Mouse (Mus musculus): ENCODE data around the gene Zfp74. TPM values are rescaled to one million over a fixed set of nuclear protein-coding genes. Genes with fewer than 3 reads are reported as not detected.

Zfp74 gene
- polyA plus RNA-seq, 1 experiment from 2014 or later = 6.7 TPM

GRCm38 (mm10) chr7:29880916-29881315 is 73.0 kb downstream of the Zfp74 start:
- Histone ChIP-seq H3K9ac (ENCODE audit: low read depth, low read length) (no peak overlapping the region), H3K4me1 (replicated peaks; ENCODE audit: control insufficient read depth, insufficient read depth, low read length) (no peaks in the 10 kb centered on the region), H3K27ac (ENCODE audit: low read depth, low read length) (no peak overlapping the region), H3K36me3 (ENCODE audit: control insufficient read depth, insufficient read depth, low read length) (no peaks in the 10 kb centered on the region; the same call in 1 of the 2 replicates), H3K27me3 (replicated peaks; ENCODE audit: control insufficient read depth, insufficient read depth, low read length) (no peaks in the 10 kb centered on the region), H3K4me3 (ENCODE audit: low read depth, low read length) (no peak overlapping the region), H3K4me2 (no peak overlapping the region), H3K9me3 (ENCODE audit: control insufficient read depth, low read length) (peaks cover 22% of the 10 kb centered on the region)
- DNase-seq (ENCODE audit: low spot score) (no peak), ATAC-seq (replicated peaks; ENCODE audit: low FRiP score) (no peak)
- 82% methylated on average over 7 of the region's 7 CpGs for WGBS

Small RNA genes within 50 kb of the gene (microRNA-seq; reads per million reads assigned to microRNA genes)
- not detected for gene Mir7668 (ENCODE audit: borderline number of aligned reads)

Other genes with a start within 250 kb of the Zfp74 start
- not detected in 2 replicates for gene Catsperg2, start 227.1 kb downstream of the Zfp74 start, polyA plus RNA-seq (2014; fragmentation: Nextera tagmentation; extraction: Ambion mirVana)
- 9.6 and 10.2 TPM in 2 replicates for gene Zfp84, start 185.5 kb downstream of the Zfp74 start, polyA plus RNA-seq (2014; fragmentation: Nextera tagmentation; extraction: Ambion mirVana)
- gene Zfp30, start 170.1 kb downstream of the Zfp74 start, polyA plus RNA-seq (2014; fragmentation: Nextera tagmentation; extraction: Ambion mirVana) = 2.4 and 3.0 TPM in 2 replicates
- 9.0 and 10.0 TPM in 2 replicates for gene Zfp790, start 138.0 kb downstream of the Zfp74 start, polyA plus RNA-seq (2014; fragmentation: Nextera tagmentation; extraction: Ambion mirVana)
- gene Zfp940, start 100.4 kb downstream of the Zfp74 start, polyA plus RNA-seq (2014; fragmentation: Nextera tagmentation; extraction: Ambion mirVana) = 3.9 TPM in 2 replicates
- gene Zfp420, start 94.1 kb downstream of the Zfp74 start, polyA plus RNA-seq (2014; fragmentation: Nextera tagmentation; extraction: Ambion mirVana) = 3.9 and 5.7 TPM in 2 replicates
- 4.9 and 5.8 TPM in 2 replicates for gene Zfp27, start 47.5 kb downstream of the Zfp74 start, polyA plus RNA-seq (2014; fragmentation: Nextera tagmentation; extraction: Ambion mirVana)
- 2.2 and 2.3 TPM in 2 replicates for gene Zfp383, start 45.9 kb downstream of the Zfp74 start, polyA plus RNA-seq (2014; fragmentation: Nextera tagmentation; extraction: Ambion mirVana)
- gene Zfp568, start 29.9 kb upstream of the Zfp74 start, polyA plus RNA-seq (2014; fragmentation: Nextera tagmentation; extraction: Ambion mirVana) = 23.6 and 25.3 TPM in 2 replicates
- 1.4 and 1.8 TPM in 2 replicates for gene Zfp14, start 97.3 kb upstream of the Zfp74 start, polyA plus RNA-seq (2014; fragmentation: Nextera tagmentation; extraction: Ambion mirVana)
- 3.9 and 4.1 TPM in 2 replicates for gene Zfp82, start 118.8 kb upstream of the Zfp74 start, polyA plus RNA-seq (2014; fragmentation: Nextera tagmentation; extraction: Ambion mirVana)
- gene Gm26920, start 136.3 kb upstream of the Zfp74 start, polyA plus RNA-seq (2014; fragmentation: Nextera tagmentation; extraction: Ambion mirVana) = 0.32 and 0.43 TPM in 2 replicates
- 7.6 and 7.7 TPM in 2 replicates for gene Zfp566, start 136.4 kb upstream of the Zfp74 start, polyA plus RNA-seq (2014; fragmentation: Nextera tagmentation; extraction: Ambion mirVana)
- 48.6 and 54.6 TPM in 2 replicates for gene Zfp260, start 140.7 kb upstream of the Zfp74 start, polyA plus RNA-seq (2014; fragmentation: Nextera tagmentation; extraction: Ambion mirVana)
- gene Zfp382, start 167.9 kb upstream of the Zfp74 start, polyA plus RNA-seq (2014; fragmentation: Nextera tagmentation; extraction: Ambion mirVana) = 2.8 and 2.9 TPM in 2 replicates
- gene Zfp146, start 215.7 kb upstream of the Zfp74 start, polyA plus RNA-seq (2014; fragmentation: Nextera tagmentation; extraction: Ambion mirVana) = 7.5 and 8.8 TPM in 2 replicates
- gene Cox7a1, start 230.1 kb upstream of the Zfp74 start, polyA plus RNA-seq (2014; fragmentation: Nextera tagmentation; extraction: Ambion mirVana) = 4.7 and 5.1 TPM in 2 replicates
- gene Capns1, start 244.7 kb upstream of the Zfp74 start, polyA plus RNA-seq (2014; fragmentation: Nextera tagmentation; extraction: Ambion mirVana) = 45.1 and 54.9 TPM in 2 replicates